Mouse (Mus musculus) lung, adult 2 months (tissue): ENCODE measurements at regions not wholly inside any gene's neighbourhood (a gene's known extent, or its start where the extent isn't known, plus 50 kb on each side); places are given as distances from the start of the nearest gene placed in this dataset.

Source experiments
- CTCF ChIP-seq: fragments of 200-500 bp; IDR thresholded peaks from 2 replicates; pipeline ENCODE4 v1.5.1; 2011; ENCODE audit warnings: mild to moderate bottlenecking, low read length, control low read depth; ENCODE audit not compliant: insufficient read depth
- POLR2A ChIP-seq: fragments of 200-500 bp; IDR thresholded peaks from 2 replicates; pipeline ENCODE4 v1.6.1; 2011; ENCODE audit warnings: low read depth, mild to moderate bottlenecking, control low read depth, low read length, borderline replicate concordance; ENCODE audit errors: extremely low read depth

GRCm38 (mm10) chr5:148645191-148645681 is 92.6 kb upstream of the Ubl3 start:
- TF ChIP-seq CTCF (no peak), POLR2A (no peak)
